Comparison of ENCODE assay signal across 9 mouse cellular contexts in genomic region chr14:121218620-121219019, GRCm38 (mm10).
DNase-seq lines count a peak whose midpoint lies in the region; ATAC-seq and TF ChIP-seq lines count a peak whose summit lies in the region.
"Had no signal": no experiment of that assay in that cellular context is flagged by ENCODE, and none has a peak within 500 bp of the region (broad histone marks: within the 10 kb centered on the region; RNA-seq: fewer than 3 reads in every experiment).

No protein-coding gene starts in this region.

- H3K4me1 ChIP-seq in kidney, adult 2 months (ENCODE audit: control insufficient read depth, insufficient read depth, low read length), result no peaks in the 10 kb centered on the region

- peak; percentile 42 for TF ChIP-seq CTCF in kidney, adult 2 months (conservative IDR thresholded peaks at IDR 0.05; ENCODE audit: insufficient read depth, insufficient read length, low read depth, low read length)

- no peaks in the 10 kb centered on the region for H3K27me3 ChIP-seq in kidney, adult 2 months (replicated peaks; ENCODE audit: control insufficient read depth, insufficient read depth, low read length)

- 86% methylated on average over 7 of the region's 7 CpGs for whole genome bisulfite sequencing in kidney, adult 2 months

- H3K4me3 ChIP-seq in kidney, adult 2 months (ENCODE audit: insufficient read depth, low read depth, low read length), result no peak overlapping the region

- 0 out of 2 replicates have a peak, but pooled peaks cover 1% of the 10 kb centered on the region for H3K36me3 ChIP-seq in kidney, adult 2 months (ENCODE audit: control insufficient read depth, insufficient read depth, low read length)

- no peak for TF ChIP-seq POLR2A in kidney, adult 2 months (IDR thresholded peaks at IDR 0.05; ENCODE audit: low read depth, low read length)

- DNase-seq in CD4-positive, CD25-positive, alpha-beta regulatory T cell, adult 2 months (ENCODE audit: low read depth, low spot score), result peak; percentile 29
- no peak for DNase-seq in kidney, adult 2 months
- no peak for DNase-seq in kidney, adult 11 months
- DNase-seq in ES-CJ7 (ENCODE audit: low read depth, low spot score), result peak; percentile 50
- peak; percentile 38 for DNase-seq in lung, postnatal 10 days
- no peak for DNase-seq in frontal cortex, postnatal 10 days (ENCODE audit: low spot score in 2 of 2)
- no peak for DNase-seq in gastrocnemius, postnatal 25 days

- no peak for ATAC-seq in CD4-positive, CD25-positive, alpha-beta regulatory T cell, adult 4 months
- ATAC-seq: intestine, embryonic 16.5 days had no signal

- no peak overlapping the region for H3K27ac ChIP-seq in kidney, adult 2 months (ENCODE audit: insufficient read depth, low read depth, low read length)

Comparison
In these comparisons a context has a peak if more than half of its experiments do, and no peak if none do; other contexts are left out.
1. DNase-seq: peak in CD4-positive, CD25-positive, alpha-beta regulatory T cell, adult 2 months (single experiment), ES-CJ7 (single experiment) and lung, postnatal 10 days (single experiment); none in kidney, adult 2 months (single experiment), kidney, adult 11 months (single experiment), frontal cortex, postnatal 10 days (0 of 2) and gastrocnemius, postnatal 25 days (single experiment).